Mouse (Mus musculus) frontal cortex, postnatal 10 days (tissue): ENCODE data around the gene Cmip.

Experiments used
- DNase-seq, 2 experiments: peaks; one replicate each; pipeline ENCODE4 v3.0.0; 2022; ENCODE audit warnings: low spot score in 2 of 2, mixed read lengths in 1 of 2

Cmip gene

GRCm38 (mm10) chr8:117374087-117374486 is 117.2 kb downstream of the Cmip start:
- DNase-seq = no peak

DNA sequence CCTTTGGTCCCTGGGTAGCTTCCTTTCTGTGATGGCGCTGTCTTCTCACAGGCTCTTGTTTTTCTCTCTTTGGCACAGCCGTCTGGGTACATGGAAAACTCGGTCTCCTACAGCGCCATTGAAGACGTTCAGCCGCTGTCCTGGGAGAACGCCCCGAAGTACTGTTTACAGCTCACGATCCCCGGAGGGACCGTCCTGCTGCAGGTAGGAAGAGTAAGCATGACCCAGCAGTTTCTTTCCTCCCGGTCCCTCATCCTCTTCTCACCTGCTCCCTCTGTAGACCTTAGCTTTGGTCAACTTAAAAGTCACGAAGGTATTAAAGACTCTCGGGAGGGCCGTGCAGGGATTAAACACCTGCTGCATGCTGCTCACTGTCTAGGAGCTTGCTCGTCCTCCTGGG is 120.1 kb downstream of the Cmip start:
- no peak for DNase-seq

DNA sequence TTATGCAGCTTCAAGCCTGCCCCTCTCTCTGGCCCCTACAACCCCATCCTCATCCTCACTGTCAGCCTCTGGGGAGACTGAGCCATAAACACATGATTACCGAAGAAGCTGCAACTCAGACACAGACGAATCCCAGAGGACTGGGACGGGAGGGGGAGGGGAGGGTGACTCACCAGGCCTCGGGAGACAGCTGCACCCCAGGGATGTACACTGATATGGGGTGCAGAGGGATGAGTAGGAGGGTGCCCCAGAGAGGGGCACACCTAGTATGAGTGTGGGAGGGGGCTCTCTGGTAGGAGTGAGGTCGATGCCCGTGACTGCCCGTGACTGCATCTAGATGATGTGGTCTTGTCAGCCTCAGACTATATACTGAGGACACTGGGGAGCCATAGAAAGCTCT is 121.8 kb downstream of the Cmip start:
- DNase-seq = no peak

DNA sequence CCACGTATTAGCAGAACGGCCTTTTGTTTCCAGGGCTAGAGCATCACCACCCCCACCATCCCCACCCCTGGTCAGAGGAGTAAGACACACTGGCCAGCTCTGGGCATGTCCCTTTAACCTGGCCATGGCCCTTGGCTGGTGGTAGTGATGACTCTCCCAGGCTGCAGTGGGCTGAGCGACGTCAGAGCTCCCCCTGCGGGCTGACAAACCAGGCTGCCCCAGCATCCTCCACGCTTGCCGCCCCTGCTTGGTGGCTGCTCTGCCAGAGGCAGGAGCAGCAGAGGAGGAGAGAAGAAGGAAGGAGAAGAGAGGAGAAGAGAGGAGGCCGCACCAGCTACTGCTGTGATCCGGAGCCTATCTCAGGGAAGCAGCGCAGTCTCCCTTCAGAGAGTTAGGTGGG is 122.3 kb downstream of the Cmip start:
- DNase-seq = peak; percentile 69 to 72

GRCm38 (mm10) chr8:117380796-117381195 is 123.9 kb downstream of the Cmip start:
- peak; percentile 48 for DNase-seq

- DNase-seq = no peak
These were observed 129.3 kb downstream of the Cmip start for GRCm38 (mm10) chr8:117386142-117386541.

DNA sequence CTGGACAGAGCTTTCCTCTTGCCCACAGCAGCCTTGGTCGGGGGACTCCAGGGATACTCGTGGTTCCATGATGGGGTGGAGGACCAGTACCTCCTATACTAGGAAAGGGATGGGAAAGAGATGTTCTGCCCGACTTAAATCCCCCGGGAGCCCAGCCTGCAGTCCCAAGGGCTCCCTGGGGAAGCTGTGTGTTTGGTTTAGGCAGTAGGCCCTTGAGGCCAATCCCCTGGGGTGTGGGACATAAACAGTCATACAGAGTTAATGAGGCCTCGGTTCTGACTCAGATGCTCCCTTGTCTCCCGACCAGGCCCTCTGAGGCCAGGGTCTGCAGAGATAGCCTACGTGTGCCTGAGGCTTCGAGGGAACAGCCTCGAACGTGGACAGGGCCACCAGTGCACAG is 130.8 kb downstream of the Cmip start:
- no peak for DNase-seq

DNA sequence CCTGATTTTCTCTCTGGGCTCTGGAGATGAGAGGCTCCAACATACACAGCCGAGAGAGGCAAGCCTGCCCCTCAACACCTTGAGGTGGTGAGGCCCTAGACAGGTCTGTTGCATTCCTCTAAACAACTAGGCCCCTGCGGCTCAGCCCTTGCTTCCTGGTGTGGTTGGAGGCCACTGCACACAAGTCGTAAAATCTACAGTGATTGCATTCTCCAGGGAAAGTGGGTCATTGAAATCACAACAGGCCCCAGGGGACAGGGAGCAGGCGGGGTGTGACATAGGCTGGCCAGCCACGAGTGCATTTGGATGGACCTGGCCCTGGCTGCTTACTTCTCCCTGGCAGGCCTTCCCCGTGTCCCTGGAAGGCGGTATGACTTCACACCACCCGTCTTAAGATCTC is 131.5 kb downstream of the Cmip start:
- DNase-seq = no peak

DNA sequence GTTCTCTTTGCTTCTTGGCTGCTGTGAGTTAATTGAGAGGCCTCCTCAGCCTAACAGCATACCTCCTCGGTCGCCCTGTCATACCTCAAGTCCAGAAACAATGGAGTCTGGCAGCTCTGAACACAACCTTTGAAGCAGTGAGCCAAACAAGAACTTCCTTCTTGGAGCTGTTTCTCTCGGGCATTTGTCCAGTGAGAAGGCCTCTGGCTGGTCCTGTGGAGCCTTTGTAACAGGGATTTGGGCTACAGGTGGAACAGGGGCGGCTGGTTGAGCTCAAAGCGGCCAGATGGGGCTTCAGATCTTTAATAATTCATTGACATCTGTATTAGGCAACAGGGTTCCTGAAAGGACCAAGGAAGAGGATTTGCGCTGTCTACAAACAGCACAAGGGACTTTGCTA is 137.0 kb downstream of the Cmip start:
- no peak for DNase-seq

GRCm38 (mm10) chr8:117395055-117395454 is 138.2 kb downstream of the Cmip start:
- DNase-seq = peak; percentile 45 to 63

GRCm38 (mm10) chr8:117396884-117397283 is 140.0 kb downstream of the Cmip start:
- DNase-seq = no peak

GRCm38 (mm10) chr8:117397751-117398150 is 140.9 kb downstream of the Cmip start:
- no peak for DNase-seq

- DNase-seq = no peak
These were observed 142.4 kb downstream of the Cmip start for GRCm38 (mm10) chr8:117399229-117399628.

GRCm38 (mm10) chr8:117400820-117401219 is 144.0 kb downstream of the Cmip start:
- no peak for DNase-seq

DNA sequence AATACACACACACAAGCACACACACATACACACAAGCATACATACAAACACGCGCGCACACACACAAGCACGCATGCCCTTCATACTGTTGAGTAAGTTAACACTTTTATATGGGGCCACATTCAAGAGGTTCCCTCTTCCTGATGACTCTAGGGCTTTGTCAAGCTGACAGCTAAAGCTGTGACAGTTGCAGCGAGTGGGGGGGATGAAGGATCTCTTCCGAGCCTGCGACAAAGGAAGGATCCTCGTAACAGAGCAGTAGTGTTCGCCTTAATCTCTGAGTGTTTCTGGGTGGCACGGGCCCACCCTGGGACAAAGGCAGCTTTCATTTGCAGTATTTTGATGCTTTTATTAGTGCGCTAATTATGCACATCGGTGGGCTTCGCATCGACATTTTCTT is 145.0 kb downstream of the Cmip start:
- DNase-seq = no peak

GRCm38 (mm10) chr8:117402911-117403704 is 146.2 kb downstream of the Cmip start:
- DNase-seq = no peak

DNA sequence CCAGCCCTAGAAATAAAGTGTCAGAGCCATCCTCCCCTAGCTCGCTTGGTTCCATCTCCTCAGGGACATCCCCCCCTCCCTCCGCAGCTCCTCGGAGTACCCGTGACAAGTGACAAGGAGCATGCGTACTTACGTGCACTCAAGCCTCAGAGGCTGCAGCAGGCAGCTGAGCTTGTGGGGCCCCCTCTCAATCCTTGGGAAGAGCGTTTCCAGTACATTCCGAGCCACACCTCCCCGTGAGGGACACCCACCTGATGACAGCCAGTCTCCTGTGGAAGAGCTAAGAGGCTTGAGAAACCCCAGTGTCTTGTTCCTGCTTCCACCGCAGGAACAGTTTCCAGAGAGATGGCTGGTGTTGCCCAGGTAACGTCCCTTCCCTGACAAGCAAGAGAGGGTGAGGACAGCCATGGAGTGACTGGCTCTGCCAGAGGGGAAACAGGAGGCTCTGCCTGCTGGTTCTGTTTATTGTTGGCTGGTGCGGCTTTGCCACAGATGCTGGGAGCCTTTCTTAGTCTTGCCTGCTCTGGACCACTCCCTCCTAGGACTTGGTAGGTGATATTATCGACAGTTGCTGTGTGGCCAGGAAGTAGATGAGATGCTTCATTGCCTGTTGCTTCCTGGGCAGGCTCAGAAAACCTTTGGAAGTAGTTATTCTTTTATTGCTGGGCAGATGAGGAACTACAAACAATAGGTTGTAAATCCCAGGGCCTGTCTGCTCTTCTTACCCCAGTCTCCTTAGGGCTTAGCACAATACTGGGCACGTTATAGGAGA is 147.0 kb downstream of the Cmip start:
- peak; percentile 35 to 48 for DNase-seq

DNA sequence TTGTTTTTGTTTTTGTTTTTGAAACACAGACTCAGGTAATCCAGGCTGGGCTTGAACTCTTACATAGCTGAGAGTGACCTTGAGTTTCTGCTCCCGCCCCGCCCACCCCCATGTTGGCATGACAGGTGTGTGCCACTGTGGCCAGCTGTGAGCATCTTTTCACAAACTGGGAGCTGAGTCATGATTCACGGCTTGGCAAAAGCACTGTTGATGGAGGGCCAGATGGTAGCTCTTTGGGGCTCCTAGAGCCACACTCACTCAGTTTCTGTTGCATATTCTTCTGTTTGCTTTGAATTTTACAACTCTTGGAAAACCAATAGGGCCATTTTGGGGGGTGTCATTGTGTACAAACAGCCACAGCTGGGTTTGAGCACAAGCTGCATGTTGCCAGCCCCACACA is 149.2 kb downstream of the Cmip start:
- no peak for DNase-seq

DNA sequence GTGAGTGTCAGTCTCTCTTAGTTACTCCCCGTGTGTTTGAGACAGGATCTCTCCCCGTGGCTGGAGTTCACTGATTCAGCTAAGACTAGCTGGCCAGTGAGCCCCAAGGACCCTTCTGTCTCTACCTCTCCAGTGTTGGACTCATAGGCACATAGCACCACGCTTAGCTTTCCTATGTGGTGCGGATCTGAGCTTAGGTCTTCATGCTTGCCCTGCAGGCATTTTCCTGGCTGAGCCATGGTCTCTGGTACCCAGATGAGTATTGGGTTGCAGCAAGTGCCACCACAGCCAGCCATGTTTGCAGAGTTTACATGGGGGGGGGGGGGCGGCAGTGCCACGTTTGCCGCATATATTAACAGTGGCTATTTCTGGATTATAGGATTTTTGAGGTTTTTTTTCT is 151.8 kb downstream of the Cmip start:
- DNase-seq = no peak

DNA sequence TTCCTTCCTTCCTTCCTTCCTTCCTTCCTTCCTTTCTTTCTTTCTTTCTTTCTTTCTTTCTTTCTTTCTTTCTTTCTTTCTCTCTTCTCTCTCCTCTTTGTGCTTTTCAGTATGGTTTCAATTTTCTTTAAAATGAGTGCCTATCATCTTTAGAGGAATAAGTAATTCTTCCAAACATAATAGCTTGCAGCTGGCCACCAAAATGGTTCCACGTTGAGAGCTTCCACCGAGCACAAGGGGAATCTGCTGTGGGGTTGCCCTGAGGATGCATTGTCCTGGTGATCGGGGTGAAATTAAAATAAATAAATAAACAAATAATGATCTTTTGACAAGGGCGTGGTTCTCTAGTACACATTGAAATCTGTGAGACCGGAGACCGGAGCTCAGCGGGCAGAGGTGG is 152.2 kb downstream of the Cmip start:
- no peak for DNase-seq

DNA sequence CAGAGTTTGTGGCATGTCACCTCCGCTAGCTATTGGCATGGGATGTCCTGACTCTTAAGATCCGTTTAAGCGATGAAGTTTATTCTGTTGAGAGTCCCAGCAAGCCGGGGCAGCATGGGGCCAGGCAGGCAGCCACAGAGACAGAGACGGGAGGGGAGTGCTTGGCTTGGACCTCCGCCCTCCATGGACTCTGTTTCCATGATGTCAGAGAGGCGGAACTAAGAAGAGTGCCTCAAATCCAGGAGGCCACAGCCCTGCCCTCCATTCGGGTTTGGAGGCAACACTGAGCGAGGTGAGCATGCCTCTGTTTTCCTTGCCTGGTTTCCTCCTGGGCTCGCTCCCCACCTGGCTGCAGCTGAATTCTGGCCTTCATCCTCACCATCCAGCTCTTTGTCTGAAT is 153.5 kb downstream of the Cmip start:
- no peak for DNase-seq

GRCm38 (mm10) chr8:117410901-117411300 is 154.0 kb downstream of the Cmip start:
- no peak for DNase-seq

DNA sequence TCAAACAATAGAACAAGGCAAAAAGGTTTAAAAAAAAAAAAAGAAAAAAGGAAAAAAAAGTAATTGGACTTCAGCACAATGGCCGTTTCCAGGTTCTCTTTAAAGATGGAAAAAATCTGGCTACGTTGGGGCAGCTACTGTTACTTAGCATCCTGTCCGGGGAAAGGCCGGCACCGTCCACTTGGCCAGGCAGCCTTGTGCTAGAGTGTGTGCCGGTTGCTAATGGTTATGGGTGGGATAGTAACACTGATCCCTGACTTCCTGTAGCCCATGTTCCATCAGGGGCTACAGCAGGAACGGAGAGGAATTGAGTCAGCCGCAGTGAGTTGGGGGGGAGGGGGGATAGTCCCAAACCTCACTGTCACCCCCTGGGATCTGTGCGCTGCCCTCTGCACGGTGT is 155.4 kb downstream of the Cmip start:
- DNase-seq = no peak
